Mouse (Mus musculus) bone marrow, adult 2 months (tissue): Measurements from ENCODE around the gene Cdc45.

ENCODE experiments used
- CTCF ChIP-seq: fragments of 200-500 bp; IDR thresholded peaks from 2 replicates; pipeline ENCODE4 v1.5.1; 2011; ENCODE audit warnings: low read length, control low read depth; ENCODE audit not compliant: control insufficient read depth, insufficient read depth
- POLR2A ChIP-seq: fragments of 200-500 bp; IDR thresholded peaks from 2 replicates; pipeline ENCODE4 v1.6.1; 2011; ENCODE audit warnings: low read depth, mild to moderate bottlenecking, control low read depth, low read length, borderline replicate concordance; ENCODE audit not compliant: control insufficient read depth

GRCm38 (mm10) chr16:18785025-18785424, 26.8 kb downstream of the Cdc45 start:
- TF ChIP-seq POLR2A: no peak
- no peak for TF ChIP-seq CTCF
